Mouse (Mus musculus): ENCODE measurements at regions not wholly inside any gene's neighbourhood (a gene's known extent, or its start where the extent isn't known, plus 50 kb on each side); places are given as distances from the start of the nearest gene placed in this dataset.
A peak's percentile ranks its signal among the peaks of the same experiment; 100 is the strongest.

- peak; percentile 29 for DNase-seq
These were observed 1096.2 kb upstream of the Tacstd2 start for GRCm38 (mm10) chr6:68631787-68632186.

GRCm38 (mm10) chr6:68606033-68606432 is 1070.4 kb upstream of the Tacstd2 start:
- DNase-seq: no peak
